Mouse (Mus musculus) ES-E14 (cell line): Measurements from ENCODE around the gene Mrps36.

Experiments
- CHD2 ChIP-seq: IDR thresholded peaks from 2 replicates; pipeline ENCODE4 v1.6.1; 2014; ENCODE audit warnings: mild to moderate bottlenecking, low read depth, low read length, inconsistent platforms
- HCFC1 ChIP-seq: IDR thresholded peaks from 2 replicates; pipeline ENCODE4 v1.6.1; 2012; ENCODE audit warnings: low read length, inconsistent platforms, borderline replicate concordance; ENCODE audit not compliant: insufficient read depth
- MAFK ChIP-seq: IDR thresholded peaks from 2 replicates; pipeline ENCODE4 v1.6.1; 2014; ENCODE audit warnings: mild to moderate bottlenecking, low read depth, low read length, inconsistent platforms; ENCODE audit not compliant: insufficient read depth
- ZC3H11A ChIP-seq: IDR thresholded peaks from 2 replicates; pipeline ENCODE4 v1.6.1; 2012; ENCODE audit warnings: low read depth, mild to moderate bottlenecking, inconsistent platforms, low read length, borderline replicate concordance

GRCm38 (mm10) chr13:100715467-100715866, 29.0 kb downstream of the Mrps36 start:
- TF ChIP-seq HCFC1 (no peak), MAFK (no peak), ZC3H11A (no peak), CHD2 (no peak)
